Mouse (Mus musculus) MN1 (cell line): ENCODE data around the gene Mov10.
A peak's percentile ranks its signal among the peaks of the same experiment; 100 is the strongest.
"Not testable (repeated sequence)": the region's sequence is repeated elsewhere in the genome, so short reads cannot be mapped to it uniquely, and the experiment has no call there.

Experiments used
- DNase-seq: peaks from one replicate; pipeline ENCODE4 v3.0.0-alpha.2; 2016; ENCODE audit warnings: low spot score

Mov10 gene

DNA sequence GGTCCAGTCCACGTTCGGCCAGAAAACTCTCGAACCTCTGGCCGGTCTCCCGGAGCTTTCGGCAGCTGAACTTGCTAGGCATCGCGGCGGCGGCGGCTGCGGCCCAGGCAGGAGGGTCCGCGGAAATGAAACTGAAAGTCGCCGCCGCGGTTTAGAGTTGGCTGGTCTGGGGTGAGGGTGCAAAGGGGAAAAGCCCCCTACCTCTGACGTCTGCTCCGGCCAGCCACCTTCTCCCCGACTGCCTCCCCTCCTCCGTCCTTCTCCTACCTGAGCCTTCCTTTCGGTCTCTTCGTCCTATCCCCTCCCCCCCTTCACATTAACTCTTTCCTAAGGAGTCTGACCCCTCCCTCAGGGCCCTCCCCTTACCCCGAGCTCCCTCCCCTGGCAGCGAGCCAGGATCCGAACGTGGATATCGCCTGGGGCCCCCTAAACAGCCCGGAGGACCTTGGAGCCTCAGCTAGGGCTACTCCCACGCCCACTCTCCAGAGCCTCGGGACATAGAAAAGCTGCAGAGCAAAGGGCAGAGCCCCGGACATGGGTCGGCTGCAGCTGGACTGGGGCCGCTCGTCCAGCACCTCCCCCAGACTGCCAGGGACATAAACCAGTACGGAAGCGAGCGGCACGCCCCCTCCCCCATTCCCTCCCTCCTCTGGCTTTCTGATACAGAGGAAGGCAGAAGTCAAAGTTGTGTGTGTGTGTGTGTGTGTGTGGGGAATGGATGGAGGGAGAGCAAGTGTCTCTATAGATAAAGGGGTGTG is at the start of gene Mov10:
Gene Mov10 (minus strand): TSS at position 573 of the 758 bp plus-strand sequence.
- peak; percentile 78 for DNase-seq

DNA sequence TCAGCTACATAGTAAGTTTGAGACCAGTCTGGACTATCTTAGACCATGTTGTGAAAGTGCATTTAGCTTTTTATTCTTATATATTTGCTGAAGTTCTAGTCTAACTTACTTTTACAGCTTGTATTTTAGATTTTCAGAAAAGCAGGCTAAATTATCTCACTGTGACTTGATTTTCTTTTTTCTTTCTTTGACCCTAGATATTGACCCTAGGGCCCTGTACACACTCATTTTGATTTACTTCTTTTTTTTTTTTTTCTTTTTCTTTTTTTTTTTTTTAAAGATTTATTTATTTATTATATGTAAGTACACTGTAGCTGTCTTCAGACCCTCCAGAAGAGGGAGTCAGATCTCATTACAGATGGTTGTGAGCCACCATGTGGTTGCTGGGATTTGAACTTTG is 48.3 kb upstream of the Mov10 start:
- DNase-seq, result not testable (repeated sequence)

DNA sequence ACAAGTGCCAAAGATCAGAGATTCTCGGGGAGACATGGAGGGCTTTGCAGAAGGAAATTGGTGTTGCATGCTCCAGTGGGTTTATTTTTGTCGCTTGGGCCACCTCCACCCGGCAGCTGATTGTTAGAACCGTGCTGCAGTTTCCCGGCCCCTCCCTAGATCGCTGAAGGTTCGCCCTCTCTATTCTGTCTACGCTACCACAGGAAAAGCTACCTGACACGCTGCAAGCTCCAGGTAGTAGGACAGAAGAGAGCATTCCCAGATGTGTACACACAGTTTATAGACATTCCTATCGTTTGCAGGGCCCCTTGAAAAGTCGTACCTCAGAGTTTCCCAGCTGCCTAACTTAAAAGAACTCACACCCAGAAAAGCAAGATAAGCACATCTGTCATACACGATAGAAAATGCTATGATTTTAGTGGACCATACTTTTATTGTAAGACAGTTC is 47.0 kb upstream of the Mov10 start:
- DNase-seq, result no peak

DNA sequence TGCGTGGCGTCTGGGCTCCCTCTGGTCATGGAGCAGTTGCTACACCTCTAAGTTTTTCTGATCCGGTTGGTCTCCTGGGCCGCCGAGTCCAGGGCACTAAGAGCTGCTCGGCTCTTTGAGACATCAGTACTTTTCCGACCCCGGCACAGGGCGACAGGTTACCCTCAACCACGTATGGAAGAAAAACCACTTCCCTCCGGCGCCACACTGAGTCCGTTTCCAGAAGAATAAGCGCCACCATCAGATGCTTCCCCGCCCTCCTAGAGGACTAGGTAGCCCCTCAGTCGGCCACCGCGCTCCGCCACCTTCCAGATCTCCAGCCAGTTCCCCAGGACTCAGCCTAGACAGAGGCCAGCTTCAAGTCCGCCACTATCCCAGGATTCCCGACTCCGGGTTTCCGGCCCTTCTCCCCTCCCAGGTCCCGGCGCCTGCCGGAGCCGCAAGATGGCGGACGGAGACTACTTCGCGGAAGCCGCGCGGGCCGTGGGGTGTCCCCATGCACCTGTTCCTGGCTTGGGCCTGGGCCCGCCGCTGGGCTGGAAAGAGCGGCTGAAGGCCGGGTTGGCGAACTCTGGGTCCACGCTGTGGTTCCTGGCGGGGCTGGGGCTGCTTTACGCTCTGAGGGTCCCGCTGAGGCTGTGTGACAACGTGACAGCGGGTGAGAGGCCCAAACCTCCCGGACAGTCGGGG is 46.4 kb upstream of the Mov10 start:
- peak; percentile 88 for DNase-seq

DNA sequence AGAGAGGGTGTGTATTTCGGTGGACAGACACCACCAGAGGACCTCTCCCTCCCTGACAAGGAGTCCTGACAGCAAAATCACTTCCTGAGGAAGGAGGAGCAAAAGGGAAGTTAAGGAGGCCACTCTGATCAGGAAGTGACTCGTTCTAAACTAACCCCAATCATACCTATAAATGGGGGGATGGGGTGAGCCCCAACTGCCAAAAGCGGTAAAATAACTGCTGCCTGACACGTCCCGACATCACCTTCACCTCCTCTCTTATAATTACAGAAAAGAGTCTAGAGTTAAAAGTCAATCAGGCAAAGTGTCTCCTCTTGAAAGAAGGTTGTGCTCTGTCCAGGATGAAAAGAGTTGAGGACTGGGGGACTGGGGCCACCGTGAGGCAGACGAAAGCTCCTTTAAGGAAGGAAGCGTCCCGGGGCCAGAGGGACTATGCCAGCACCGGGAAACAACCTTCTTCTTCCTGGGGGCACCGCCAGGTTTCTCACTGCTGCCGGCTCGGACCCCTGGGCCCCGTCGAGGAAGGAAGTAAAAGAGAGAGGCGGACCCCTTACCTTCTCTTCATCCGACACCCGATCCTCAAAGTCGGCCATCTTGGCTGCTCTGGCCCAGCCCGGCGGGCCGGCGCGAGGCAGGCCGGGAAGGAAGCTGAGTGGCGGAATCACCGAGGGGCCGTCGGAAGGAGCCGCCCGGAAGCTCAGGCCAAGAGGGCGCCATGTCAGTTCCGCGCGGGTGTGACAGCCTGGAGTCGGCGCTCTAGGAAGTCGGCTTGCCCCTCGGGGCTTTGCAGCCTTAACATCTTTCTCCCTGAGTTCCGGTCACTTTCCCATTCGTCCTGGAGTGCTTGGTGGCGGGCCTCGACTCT is 45.7 kb upstream of the Mov10 start, which contains the start of the genes St7l and Capza1:
Gene St7l (plus strand): TSS at position 220 of the 865 bp plus-strand sequence.
Gene Capza1 (minus strand): TSS at position 720 of the 865 bp plus-strand sequence.
- DNase-seq, result peak; percentile 89

DNA sequence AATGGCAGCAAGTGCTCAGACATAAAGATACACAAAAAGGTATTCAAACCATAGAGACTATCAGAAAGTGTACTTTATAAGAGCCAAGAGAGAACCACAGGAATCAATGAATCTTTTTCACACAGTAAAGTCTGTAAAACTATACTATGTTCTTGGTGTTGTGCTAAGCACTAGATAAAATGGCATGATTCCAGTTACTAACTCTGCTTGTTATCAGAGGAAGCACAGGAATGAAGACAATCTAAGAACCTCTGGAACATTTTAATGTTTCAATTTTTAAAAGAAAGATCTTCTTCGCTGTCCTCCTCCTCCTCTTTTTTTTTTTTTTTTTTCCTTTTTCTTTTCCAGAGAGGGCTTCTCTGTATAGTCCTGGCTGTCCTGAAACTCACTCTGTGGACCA is 40.2 kb upstream of the Mov10 start:
- no peak for DNase-seq

DNA sequence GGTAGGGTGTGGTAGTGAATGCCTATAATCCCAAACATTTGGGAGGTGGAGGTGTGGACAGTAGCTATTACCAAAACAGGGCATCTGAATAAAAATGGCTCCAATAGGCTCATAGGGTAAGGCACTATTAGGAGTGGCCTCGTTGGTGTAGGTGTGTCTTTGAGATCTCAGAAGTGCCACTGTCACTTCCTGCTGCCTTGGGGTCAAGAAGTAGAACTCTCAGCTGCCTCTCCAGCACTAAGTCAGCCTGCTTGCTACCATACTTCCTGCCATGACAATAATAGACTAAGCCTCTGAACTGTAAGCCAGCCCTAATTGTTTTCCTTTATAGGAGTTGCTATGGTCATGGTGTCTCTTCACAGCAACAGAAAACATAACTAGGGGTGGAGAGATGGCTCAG is 37.7 kb upstream of the Mov10 start:
- no peak for DNase-seq

DNA sequence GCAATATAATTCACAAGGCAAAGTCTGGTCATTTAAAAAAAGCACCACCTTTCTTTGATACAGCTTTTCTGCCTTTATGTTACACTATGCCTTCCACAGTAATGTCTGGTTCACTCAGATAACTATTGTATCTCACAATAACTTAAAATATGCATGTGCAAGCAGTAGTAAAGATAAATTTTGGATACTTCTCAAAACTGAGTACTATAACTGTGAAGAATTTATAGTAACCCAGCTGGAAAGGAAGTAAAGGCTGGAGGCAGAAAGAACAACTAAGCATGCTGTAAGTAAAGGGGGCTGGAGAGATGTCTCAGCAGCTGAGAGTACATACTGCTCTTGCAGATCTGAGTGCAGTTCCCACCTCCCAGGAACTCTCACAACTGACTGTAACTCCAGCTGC is 36.5 kb upstream of the Mov10 start:
- DNase-seq, result no peak

DNA sequence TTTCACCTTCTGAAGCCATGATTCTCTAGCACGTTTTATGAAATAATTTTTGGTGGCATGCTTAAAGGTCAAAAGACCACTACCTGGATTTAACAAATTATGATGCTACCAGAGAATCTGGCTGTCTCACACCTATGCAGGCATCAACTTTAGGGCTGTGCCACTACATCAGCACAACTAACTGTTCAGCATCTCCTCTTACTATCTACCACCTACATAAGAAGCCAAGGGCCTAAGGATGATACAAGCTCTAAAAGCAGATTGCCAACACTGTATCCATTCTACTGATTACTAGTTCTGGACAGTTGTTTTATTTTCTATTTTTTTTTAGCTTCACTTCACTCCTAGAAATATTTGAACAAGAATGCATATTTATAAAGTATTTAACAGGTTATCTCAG is 36.1 kb upstream of the Mov10 start:
- DNase-seq, result no peak

DNA sequence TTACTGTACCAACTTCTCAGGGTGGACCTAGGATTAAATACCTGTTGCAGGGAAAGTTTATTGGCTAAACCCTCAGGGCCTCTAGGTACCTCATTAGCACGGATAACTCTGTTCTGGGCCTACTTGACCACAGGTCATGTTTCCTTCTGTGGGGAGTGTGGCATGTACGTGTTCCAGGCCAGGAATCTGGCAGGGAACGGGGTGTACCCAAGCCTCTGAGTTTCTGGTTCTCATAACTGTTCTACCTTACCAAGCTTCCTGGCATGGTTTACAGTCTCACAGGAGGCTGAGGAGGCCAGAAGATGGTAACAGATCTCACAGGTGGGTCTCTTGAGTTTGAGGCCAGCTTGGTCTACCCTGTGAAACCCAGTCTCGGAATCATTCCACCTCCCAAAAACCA is 28.2 kb upstream of the Mov10 start:
- no peak for DNase-seq

DNA sequence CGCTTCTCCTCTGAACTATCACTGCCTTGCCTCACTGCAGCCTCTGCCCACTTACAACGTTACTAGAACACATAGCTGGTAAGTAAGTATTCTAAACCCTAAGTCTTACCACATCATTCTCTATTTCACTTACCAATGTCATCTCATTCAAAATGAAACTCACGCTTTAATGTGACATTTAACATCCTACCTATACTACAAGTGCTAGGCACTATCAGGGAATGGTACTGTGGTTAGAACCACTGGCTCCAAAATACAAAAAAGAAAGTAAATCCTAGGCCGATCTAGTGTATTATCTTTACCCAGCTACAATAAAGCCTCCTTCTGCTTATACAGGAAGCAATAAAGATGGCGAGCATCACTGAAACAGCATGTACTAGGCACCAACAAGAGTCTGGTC is 22.7 kb upstream of the Mov10 start:
- no peak for DNase-seq

DNA sequence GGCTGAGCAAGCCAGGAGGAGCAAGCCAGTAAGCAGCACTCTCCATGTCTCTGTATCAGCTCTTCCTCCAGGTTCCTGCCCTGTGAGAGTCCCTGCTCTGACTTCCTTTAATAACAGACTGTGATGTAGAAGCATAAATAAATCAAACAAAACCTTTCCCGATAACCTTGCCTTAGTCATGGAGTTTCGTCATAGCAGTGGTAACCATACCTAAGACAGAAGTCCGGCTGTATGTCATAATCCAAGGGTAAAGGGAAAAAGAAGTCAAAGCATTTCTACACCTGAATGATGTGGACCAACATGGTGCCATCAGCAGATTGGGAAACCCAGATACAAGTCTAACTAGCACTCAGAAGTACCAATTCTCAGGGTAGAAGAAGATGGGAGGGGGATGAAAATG is 17.4 kb upstream of the Mov10 start:
- DNase-seq, result no peak

DNA sequence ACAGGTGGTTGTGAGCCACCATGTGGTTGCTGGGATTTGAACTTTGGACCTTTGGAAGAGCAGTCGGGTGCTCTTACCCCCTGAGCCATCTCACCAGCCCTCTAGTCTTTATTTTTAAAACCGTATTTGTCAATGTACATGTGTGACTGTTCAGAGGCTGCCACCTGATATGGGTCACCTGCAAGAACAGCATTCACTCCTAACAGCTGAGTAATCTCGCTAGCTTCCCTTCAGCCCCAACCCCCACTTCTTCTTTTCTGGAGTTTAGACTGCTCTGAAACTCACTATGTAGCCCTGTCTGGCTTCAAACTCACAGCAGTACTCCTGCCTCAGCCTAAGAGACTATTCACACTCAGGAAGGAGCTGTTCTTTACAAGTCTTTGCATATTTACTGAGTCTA is 4.0 kb upstream of the Mov10 start:
- no peak for DNase-seq

DNA sequence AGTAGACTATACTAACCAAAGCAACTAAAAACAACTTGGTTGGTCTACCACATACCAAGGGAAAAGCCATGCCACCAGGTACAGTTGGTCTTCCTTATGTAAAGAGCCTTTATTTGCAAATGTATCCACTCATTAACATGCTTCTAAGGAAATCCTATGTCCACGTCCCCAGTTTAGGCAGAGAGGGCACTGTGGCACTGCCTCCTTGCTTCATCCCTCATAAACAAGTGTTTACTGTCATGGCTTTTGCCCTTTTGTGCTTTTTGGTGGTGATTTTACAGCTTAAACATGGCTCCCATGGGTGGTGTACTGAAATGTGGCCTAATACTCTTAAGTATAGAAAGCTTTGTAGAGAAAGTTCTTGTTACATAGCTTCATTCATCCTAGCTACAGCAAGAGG is 2.1 kb upstream of the Mov10 start:
- no peak for DNase-seq

DNA sequence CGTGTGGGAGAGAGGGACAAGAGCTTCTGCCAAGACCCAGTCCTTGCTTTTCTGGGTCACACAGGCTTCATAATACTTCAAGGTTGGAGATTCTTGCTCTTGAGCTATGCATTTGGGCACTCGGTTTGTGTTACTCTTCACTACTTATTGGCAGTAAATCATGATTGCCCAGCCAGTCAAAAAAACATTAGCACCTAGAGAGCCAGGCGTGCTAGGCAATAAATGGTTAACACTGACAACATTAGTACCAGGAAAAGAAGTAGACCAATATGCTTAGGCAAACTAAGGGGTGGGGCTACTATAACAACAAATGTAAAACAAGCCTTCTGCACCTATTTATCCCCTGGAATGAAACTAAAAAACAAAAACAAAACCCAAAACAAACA is 379 bp upstream of the Mov10 start:
- DNase-seq, result no peak

DNA sequence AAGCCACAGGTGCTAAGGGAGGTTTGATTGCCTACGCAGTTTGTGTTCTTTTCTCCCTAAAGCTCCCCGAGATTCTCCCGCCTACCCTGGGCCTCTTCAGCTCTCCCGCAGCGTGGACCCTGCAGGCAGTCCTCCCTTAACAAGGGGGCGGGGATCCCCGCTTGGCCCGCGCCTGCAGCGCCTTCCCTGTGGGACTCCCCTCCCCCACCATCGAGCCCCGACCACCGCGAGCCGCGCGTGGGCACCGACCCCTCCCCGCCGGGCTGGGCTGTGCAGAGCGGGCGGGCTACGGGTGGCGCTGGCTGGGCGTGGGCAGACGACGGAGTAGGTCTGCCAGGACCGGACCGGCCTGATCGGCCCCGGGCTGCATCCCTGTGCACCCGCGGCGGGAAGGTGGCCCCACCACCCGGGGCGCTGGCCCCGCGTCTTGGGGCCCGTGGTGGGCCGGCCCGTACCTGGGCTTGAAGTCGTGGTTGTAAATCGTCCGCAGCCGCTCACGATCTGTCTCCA is 827 bp downstream of the Mov10 start:
- peak; percentile 52 for DNase-seq

DNA sequence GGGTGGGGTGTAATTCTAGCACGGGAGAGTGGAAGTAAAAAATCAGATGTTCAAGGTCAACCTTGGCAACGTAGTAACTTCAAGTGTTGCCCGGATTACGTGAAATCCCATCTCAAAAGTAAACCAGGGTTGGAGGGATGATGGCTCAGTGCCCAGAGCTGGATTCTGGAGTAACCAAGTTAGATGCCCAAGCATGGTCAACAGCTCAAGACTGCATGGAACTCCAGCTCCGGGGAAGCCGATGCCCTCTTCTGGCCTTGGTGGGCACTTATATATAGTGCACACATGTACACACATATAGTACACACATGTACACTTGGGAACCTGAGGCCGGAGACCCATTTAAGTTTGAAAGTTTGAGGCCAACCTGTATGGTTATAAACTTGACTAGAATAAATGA is 2.2 kb downstream of the Mov10 start:
- DNase-seq, result no peak

DNA sequence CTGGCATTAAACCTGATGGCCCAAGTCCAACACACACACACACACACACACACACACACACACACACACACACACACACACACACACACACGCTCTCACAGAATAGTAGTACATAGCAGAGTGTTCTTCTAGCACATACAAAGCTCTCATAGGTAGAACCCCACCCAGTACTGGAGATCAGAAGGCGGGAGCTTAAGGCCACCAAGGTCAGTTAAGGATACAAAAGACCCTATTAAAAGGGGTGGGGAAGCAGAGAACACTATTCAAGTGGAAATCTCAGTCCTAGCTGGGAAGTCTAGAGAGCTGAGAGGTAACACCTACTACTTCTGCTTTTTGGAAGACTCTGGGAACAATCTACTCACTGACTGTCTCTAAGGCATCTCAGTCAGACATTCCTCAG is 3.0 kb downstream of the Mov10 start:
- DNase-seq, result no peak

DNA sequence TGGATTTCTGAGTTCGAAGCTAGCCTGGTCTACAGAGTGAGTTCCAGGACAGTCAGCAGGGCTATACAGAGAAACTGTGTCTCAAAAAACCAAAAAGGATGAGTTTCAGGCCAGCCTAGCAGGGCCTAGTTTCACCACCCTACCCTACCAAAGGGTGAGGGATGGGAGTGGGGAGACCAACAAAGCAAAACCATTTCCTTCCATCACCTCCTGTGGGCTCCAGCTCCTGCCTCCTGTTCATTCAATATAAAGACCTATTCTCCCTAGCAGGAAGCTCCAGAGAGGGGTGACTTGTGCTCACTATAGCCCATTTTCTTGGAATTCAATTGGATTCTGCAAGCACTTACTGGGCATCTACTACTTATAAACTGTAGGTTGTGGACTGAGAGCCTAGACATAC is 3.6 kb downstream of the Mov10 start:
- no peak for DNase-seq

DNA sequence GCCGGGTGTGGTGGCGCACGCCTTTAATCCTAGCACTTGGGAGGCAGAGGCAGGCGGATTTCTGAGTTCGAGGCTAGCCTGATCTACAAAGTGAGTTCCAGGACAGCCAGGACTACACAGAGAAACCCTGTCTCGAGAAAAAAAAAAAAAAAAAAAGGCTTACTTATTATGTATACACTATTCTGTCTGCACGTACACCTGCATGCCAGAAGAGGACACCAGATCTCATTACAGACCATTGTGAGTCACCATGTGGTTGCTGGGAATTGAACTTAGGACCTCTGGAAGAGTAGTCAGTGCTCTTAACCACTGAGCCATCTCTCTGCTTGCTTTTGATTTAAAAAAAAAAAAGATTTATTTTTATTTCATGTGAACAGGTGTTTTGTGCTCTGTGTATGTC is 5.1 kb downstream of the Mov10 start:
- not testable (repeated sequence) for DNase-seq

DNA sequence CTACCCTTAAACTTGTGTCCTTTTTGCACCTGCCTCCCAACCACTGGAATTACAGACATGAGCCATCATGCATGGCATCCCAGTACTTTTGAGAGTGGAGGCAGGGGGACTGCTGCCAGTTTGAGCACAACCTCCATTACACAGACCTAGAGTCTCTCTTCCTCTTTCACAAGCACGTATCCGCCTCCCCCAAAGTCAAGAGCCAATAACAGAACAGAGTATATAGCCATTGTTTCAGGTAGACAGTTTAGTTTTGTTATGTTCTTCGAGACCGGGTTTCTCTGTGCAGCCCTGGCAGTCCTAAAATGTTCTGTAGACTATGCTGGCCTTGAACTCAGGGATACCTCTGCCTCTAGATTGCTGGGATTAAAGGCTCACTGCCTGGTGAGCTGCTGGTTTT is 6.1 kb downstream of the Mov10 start:
- DNase-seq, result no peak

DNA sequence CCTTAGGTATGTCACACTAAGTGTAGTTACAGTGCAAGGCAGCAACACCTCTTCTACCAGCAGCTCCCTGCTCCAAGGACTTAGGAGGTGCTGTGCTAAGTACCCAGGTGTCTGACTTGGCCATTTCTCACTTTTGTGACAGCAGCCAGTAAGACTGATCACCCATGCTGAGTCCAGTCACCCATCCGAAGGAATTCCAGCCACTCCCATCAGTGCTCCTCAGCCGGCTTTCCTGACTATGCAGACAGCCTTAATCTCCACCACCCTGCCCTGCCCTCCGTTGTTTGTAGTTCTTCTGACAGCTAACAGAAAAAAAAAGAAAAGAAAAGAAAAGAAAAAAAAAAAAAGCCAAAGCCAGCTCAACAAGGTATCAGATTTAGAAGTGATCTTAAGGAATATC is 6.6 kb downstream of the Mov10 start:
- no peak for DNase-seq
